ENCODE assay signal across 8 mouse cellular contexts in genomic region chr4:145319274-145320226, GRCm38 (mm10). TPM values are rescaled to one million over a fixed set of nuclear protein-coding genes. Genes with fewer than 3 reads are reported as not detected.
A peak's percentile ranks its signal among the peaks of the same experiment; 100 is the strongest.
DNase-seq lines count a peak whose midpoint lies in the region; ATAC-seq lines count a peak whose summit lies in the region.

No protein-coding gene starts in this region.

- H3K4me2 ChIP-seq in intestine, embryonic 15.5 days (replicated peaks) = no peak overlapping the region

- no peak overlapping the region for H3K4me3 ChIP-seq in intestine, embryonic 15.5 days (replicated peaks)

- H3K9ac ChIP-seq in intestine, embryonic 15.5 days = no peak overlapping the region

- H3K9me3 ChIP-seq in intestine, embryonic 15.5 days = no peaks in the 10 kb centered on the region

- H3K4me1 ChIP-seq in intestine, embryonic 15.5 days (replicated peaks) = no peaks in the 10 kb centered on the region

- H3K27me3 ChIP-seq in intestine, embryonic 15.5 days (replicated peaks) = peaks cover 10% of the 10 kb centered on the region

- 72% methylated on average over 4 of the region's 4 CpGs for WGBS in intestine, embryonic 15.5 days

- H3K36me3 ChIP-seq in intestine, embryonic 15.5 days = no peaks in the 10 kb centered on the region

- DNase-seq in adrenal gland, adult (ENCODE audit: inconsistent age in 2 of 2, low spot score in 1 of 2) = peak; percentile 79 to 92
- no peak for DNase-seq in adrenal gland, postnatal 4 days (ENCODE audit: low spot score in 2 of 2)
- peak; percentile 48 to 70 for DNase-seq in right cerebral cortex, adult 2 months (ENCODE audit: low spot score in 2 of 2)
- DNase-seq in right cerebral cortex, postnatal 10 days (ENCODE audit: low spot score in 2 of 2) = no peak
- peak; percentile 67 for DNase-seq in thymus, postnatal 14 days
- no peak for DNase-seq in natural killer cell, adult 2 months (ENCODE audit: low spot score in 2 of 2)
- no peak for DNase-seq in liver

- ATAC-seq in intestine, embryonic 15.5 days = 0 out of 2 replicates have a peak, but pooled peaks have one; percentile 20

- H3K27ac ChIP-seq in intestine, embryonic 15.5 days = no peak overlapping the region

RNA-seq across cellular contexts. Expression of gene Tnfrsf8, which starts 4.6 kb away (rescaled TPM):
- total RNA-seq in adrenal gland, postnatal 4 days (2021) = under 1 TPM; 0.22 to 0.34 TPM
- 0.11 TPM in 1 of 2 replicates, not detected in the other for polyA plus RNA-seq in intestine, embryonic 15.5 days (2015; fragmentation: Nextera tagmentation; extraction: Ambion mirVana)

Comparison
In these comparisons a context has a peak if more than half of its experiments do, and no peak if none do; other contexts are left out.
1. DNase-seq: peak in adrenal gland, adult (2 of 2), right cerebral cortex, adult 2 months (2 of 2) and thymus, postnatal 14 days (single experiment); none in adrenal gland, postnatal 4 days (0 of 2), right cerebral cortex, postnatal 10 days (0 of 2), natural killer cell, adult 2 months (0 of 2) and liver (single experiment).